Mouse (Mus musculus): ENCODE data around the gene Ddx4. TPM values are rescaled to one million over a fixed set of nuclear protein-coding genes. Genes with fewer than 3 reads are reported as not detected.
"Not testable (repeated sequence)": the region's sequence is repeated elsewhere in the genome, so short reads cannot be mapped to it uniquely, and the experiment has no call there.

The Ddx4 gene
- polyA plus RNA-seq, 1 experiment from 2014 or later = 0.20 TPM

- DNase-seq (no peak), ATAC-seq (ENCODE audit: low read depth) (peak; percentile 65)
- Histone ChIP-seq H3K4me2 (peak overlapping the region; percentile 11; the same call in 1 of the 2 replicates), H3K27ac (no peak overlapping the region), H3K36me3 (no peaks in the 10 kb centered on the region), H3K4me1 (replicated peaks) (peaks cover 21% of the 10 kb centered on the region), H3K4me3 (replicated peaks) (no peak overlapping the region), H3K27me3 (no peaks in the 10 kb centered on the region), H3K9ac (no peak overlapping the region), H3K9me3 (replicated peaks) (no peaks in the 10 kb centered on the region)
- 32% methylated on average over 7 of the region's 7 CpGs for WGBS (ENCODE audit: insufficient replicate concordance)
Observed at GRCm38 (mm10) chr13:112635174-112635837, 17.0 kb downstream of the Ddx4 start.

GRCm38 (mm10) chr13:112625566-112625965 is 26.7 kb downstream of the Ddx4 start:
- Histone ChIP-seq H3K27me3 (peaks cover 3% of the 10 kb centered on the region; the same call in 1 of the 2 replicates), H3K4me3 (replicated peaks) (no peak overlapping the region), H3K9ac (no peak overlapping the region), H3K4me1 (replicated peaks) (no peaks in the 10 kb centered on the region), H3K9me3 (replicated peaks) (no peaks in the 10 kb centered on the region), H3K4me2 (no peak overlapping the region), H3K36me3 (no peaks in the 10 kb centered on the region), H3K27ac (no peak overlapping the region)
- DNase-seq = no peak
- 0 out of 2 replicates have a peak, but pooled peaks have one; percentile 61 for ATAC-seq (ENCODE audit: low read depth)

- 25% methylated on average over 3 of the region's 3 CpGs for WGBS (ENCODE audit: insufficient replicate concordance)
- no peak overlapping the region for H3K27ac ChIP-seq
Observed at GRCm38 (mm10) chr13:112624622-112625021, 27.7 kb downstream of the Ddx4 start.

GRCm38 (mm10) chr13:112623656-112624055 is 28.6 kb downstream of the Ddx4 start:
- ATAC-seq (ENCODE audit: low read depth) (no peak), DNase-seq (no peak)
- no peak overlapping the region for H3K4me3 ChIP-seq (replicated peaks)
- no peaks in the 10 kb centered on the region for H3K9me3 ChIP-seq (replicated peaks)
- H3K36me3 ChIP-seq = no peaks in the 10 kb centered on the region
- H3K4me2 ChIP-seq = no peak overlapping the region
- no peak overlapping the region for H3K27ac ChIP-seq
- H3K9ac ChIP-seq = no peak overlapping the region
- no peaks in the 10 kb centered on the region for H3K4me1 ChIP-seq (replicated peaks)
- H3K27me3 ChIP-seq = peaks cover 3% of the 10 kb centered on the region; the same call in 1 of the 2 replicates
- WGBS (ENCODE audit: insufficient replicate concordance) = 66% methylated on average over 7 of the region's 7 CpGs

More at GRCm38 (mm10) chr13:112624622-112625021, 27.7 kb downstream of the Ddx4 start:
- DNase-seq (no peak), ATAC-seq (ENCODE audit: low read depth) (no peak)
- Histone ChIP-seq H3K27me3 (peaks cover 3% of the 10 kb centered on the region; the same call in 1 of the 2 replicates), H3K9ac (no peak overlapping the region), H3K4me2 (no peak overlapping the region), H3K9me3 (replicated peaks) (no peaks in the 10 kb centered on the region), H3K4me3 (replicated peaks) (no peak overlapping the region), H3K4me1 (replicated peaks) (no peaks in the 10 kb centered on the region), H3K36me3 (no peaks in the 10 kb centered on the region)

- Histone ChIP-seq H3K36me3 (no peaks in the 10 kb centered on the region), H3K4me3 (replicated peaks) (no peak overlapping the region), H3K9ac (no peak overlapping the region), H3K4me1 (replicated peaks) (no peaks in the 10 kb centered on the region), H3K27ac (no peak overlapping the region), H3K27me3 (peaks cover 3% of the 10 kb centered on the region; the same call in 1 of the 2 replicates), H3K9me3 (replicated peaks) (no peaks in the 10 kb centered on the region), H3K4me2 (no peak overlapping the region)
- WGBS (ENCODE audit: insufficient replicate concordance) = 58% methylated on average over 3 of the region's 3 CpGs
- no peak for ATAC-seq (ENCODE audit: low read depth)
- no peak for DNase-seq
Observed at GRCm38 (mm10) chr13:112621592-112621991, 30.7 kb downstream of the Ddx4 start.

- no peaks in the 10 kb centered on the region; the same call in 1 of the 2 replicates for H3K4me1 ChIP-seq (replicated peaks)
- no peak overlapping the region for H3K4me2 ChIP-seq
- ATAC-seq (ENCODE audit: low read depth) (no peak), DNase-seq (no peak)
- no peak overlapping the region for H3K4me3 ChIP-seq (replicated peaks)
- no peaks in the 10 kb centered on the region for H3K36me3 ChIP-seq
- H3K27me3 ChIP-seq = no peaks in the 10 kb centered on the region
- H3K27ac ChIP-seq = no peak overlapping the region
- no peaks in the 10 kb centered on the region for H3K9me3 ChIP-seq (replicated peaks)
- 68% methylated on average over 3 of the region's 3 CpGs for WGBS (ENCODE audit: insufficient replicate concordance)
- no peak overlapping the region for H3K9ac ChIP-seq
Observed at GRCm38 (mm10) chr13:112608606-112609005, 43.7 kb downstream of the Ddx4 start.

- Histone ChIP-seq H3K36me3 (no peaks in the 10 kb centered on the region), H3K9me3 (replicated peaks) (no peaks in the 10 kb centered on the region), H3K4me3 (replicated peaks) (no peak overlapping the region), H3K4me1 (replicated peaks) (peaks cover 4% of the 10 kb centered on the region; the same call in 1 of the 2 replicates), H3K9ac (no peak overlapping the region), H3K4me2 (no peak overlapping the region), H3K27me3 (no peaks in the 10 kb centered on the region), H3K27ac (no peak overlapping the region)
- no peak for ATAC-seq (ENCODE audit: low read depth)
- 62% methylated on average over 4 of the region's 4 CpGs for WGBS (ENCODE audit: insufficient replicate concordance)
- DNase-seq = no peak
Observed at GRCm38 (mm10) chr13:112604411-112604810, 47.9 kb downstream of the Ddx4 start.

GRCm38 (mm10) chr13:112603839-112604238 is 48.4 kb downstream of the Ddx4 start:
- no peak overlapping the region for H3K9ac ChIP-seq
- H3K4me1 ChIP-seq (replicated peaks) = peaks cover 4% of the 10 kb centered on the region; the same call in 1 of the 2 replicates
- 45% methylated on average over 1 of the region's 1 CpGs for WGBS (ENCODE audit: insufficient replicate concordance)
- no peaks in the 10 kb centered on the region for H3K27me3 ChIP-seq
- no peaks in the 10 kb centered on the region for H3K9me3 ChIP-seq (replicated peaks)
- no peak overlapping the region for H3K4me3 ChIP-seq (replicated peaks)
- DNase-seq (no peak), ATAC-seq (ENCODE audit: low read depth) (no peak)
- H3K36me3 ChIP-seq = no peaks in the 10 kb centered on the region
- no peak overlapping the region for H3K27ac ChIP-seq
- H3K4me2 ChIP-seq = no peak overlapping the region

GRCm38 (mm10) chr13:112602607-112603006 is 49.7 kb downstream of the Ddx4 start:
- ATAC-seq (ENCODE audit: low read depth) = no peak
- H3K4me1 ChIP-seq (replicated peaks) = peaks cover 4% of the 10 kb centered on the region; the same call in 1 of the 2 replicates
- H3K27ac ChIP-seq = no peak overlapping the region
- DNase-seq = no peak
- H3K4me2 ChIP-seq = no peak overlapping the region
- 86% methylated on average over 2 of the region's 2 CpGs for WGBS (ENCODE audit: insufficient replicate concordance)
- no peak overlapping the region for H3K4me3 ChIP-seq (replicated peaks)
- H3K9ac ChIP-seq = no peak overlapping the region
- H3K9me3 ChIP-seq (replicated peaks) = no peaks in the 10 kb centered on the region
- H3K36me3 ChIP-seq = no peaks in the 10 kb centered on the region
- H3K27me3 ChIP-seq = no peaks in the 10 kb centered on the region

- H3K9ac ChIP-seq; DNase-seq; H3K4me2 ChIP-seq; H3K4me1 ChIP-seq (replicated peaks); H3K4me3 ChIP-seq (replicated peaks); ATAC-seq (ENCODE audit: low read depth); H3K9me3 ChIP-seq (replicated peaks); H3K36me3 ChIP-seq; H3K27ac ChIP-seq; H3K27me3 ChIP-seq: not testable (repeated sequence)
- 80% methylated on average over 6 of the region's 8 CpGs for WGBS (ENCODE audit: insufficient replicate concordance)
Observed at GRCm38 (mm10) chr13:112594260-112594659, 58.0 kb downstream of the Ddx4 start, which contains the start of gene Il31ra. Gene Il31ra, minus strand, starts transcription at chr13:112594360.

- ATAC-seq (ENCODE audit: low read depth) = peak; percentile 54; the same call in 1 of the 2 replicates
Observed at GRCm38 (mm10) chr13:112590254-112590653, 62.0 kb downstream of the Ddx4 start.

GRCm38 (mm10) chr13:112589625-112590024 is 62.6 kb downstream of the Ddx4 start:
- Histone ChIP-seq H3K4me2 (no peak overlapping the region), H3K4me1 (replicated peaks) (peaks cover 4% of the 10 kb centered on the region), H3K27me3 (no peaks in the 10 kb centered on the region), H3K36me3 (no peaks in the 10 kb centered on the region), H3K9me3 (replicated peaks) (no peaks in the 10 kb centered on the region), H3K4me3 (replicated peaks) (no peak overlapping the region), H3K27ac (no peak overlapping the region), H3K9ac (no peak overlapping the region)
- ATAC-seq (ENCODE audit: low read depth) = no peak
- no peak for DNase-seq

More at GRCm38 (mm10) chr13:112590254-112590653, 62.0 kb downstream of the Ddx4 start:
- no peaks in the 10 kb centered on the region for H3K9me3 ChIP-seq (replicated peaks)
- H3K27ac ChIP-seq = no peak overlapping the region
- H3K9ac ChIP-seq = no peak overlapping the region
- no peaks in the 10 kb centered on the region for H3K27me3 ChIP-seq
- no peaks in the 10 kb centered on the region for H3K36me3 ChIP-seq
- H3K4me3 ChIP-seq (replicated peaks) = no peak overlapping the region
- H3K4me1 ChIP-seq (replicated peaks) = peaks cover 4% of the 10 kb centered on the region
- DNase-seq = no peak
- no peak overlapping the region for H3K4me2 ChIP-seq
- 24% methylated on average over 2 of the region's 2 CpGs for WGBS (ENCODE audit: insufficient replicate concordance)

Measured in liver, embryonic 13.5 days (tissue).